Mouse (Mus musculus) hindbrain, embryonic 15.5 days (tissue): ENCODE results near the gene Lhx5. TPM values are rescaled to one million over a fixed set of nuclear protein-coding genes. Genes with fewer than 3 reads are reported as not detected.

Experiments
- ATAC-seq: fragments of 200-750 bp; cut with Nextera tagmentation; 2 replicates; pipeline ENCODE4 v1.8.0; 2017; ENCODE audit warnings: low read depth, moderate number of reproducible peaks, moderate TSS enrichment; ENCODE audit not compliant: low FRiP score
- H3K27ac ChIP-seq: fragments of 300-500 bp; sonication (generic); replicated peaks from 2 replicates; pipeline ENCODE4 v1.5.1; 2015; ENCODE audit warnings: mild to moderate bottlenecking, inconsistent platforms
- H3K27me3 ChIP-seq: fragments of 300-500 bp; sonication (generic); 2 replicates; pipeline ENCODE4 v1.6.1; 2015; ENCODE audit warnings: control low read depth, inconsistent platforms
- H3K36me3 ChIP-seq: fragments of 300-500 bp; sonication (generic); 2 replicates; pipeline ENCODE4 v1.6.1; 2015; ENCODE audit warnings: control low read depth, inconsistent platforms
- H3K4me1 ChIP-seq: fragments of 300-500 bp; sonication (generic); replicated peaks from 2 replicates; pipeline ENCODE4 v1.6.1; 2015; ENCODE audit warnings: control low read depth, inconsistent platforms
- H3K4me2 ChIP-seq: fragments of 300-500 bp; sonication (generic); 2 replicates; pipeline ENCODE4 v1.6.1; 2015; ENCODE audit warnings: moderate library complexity, mild to moderate bottlenecking, inconsistent platforms
- H3K4me3 ChIP-seq: fragments of 300-500 bp; sonication (generic); 2 replicates; pipeline ENCODE4 v1.5.1; 2015; ENCODE audit warnings: mild to moderate bottlenecking, inconsistent platforms
- H3K9ac ChIP-seq: fragments of 300-500 bp; sonication (generic); 2 replicates; pipeline ENCODE4 v1.6.1; 2015; ENCODE audit warnings: inconsistent platforms
- H3K9me3 ChIP-seq: fragments of 300-500 bp; sonication (generic); 2 replicates; pipeline ENCODE4 v1.6.1; 2016; ENCODE audit warnings: control low read depth, inconsistent platforms
- WGBS: fragments of 180-500 bp; shearing (Covaris S2); methylation state at CpG from one replicate; pipeline ENCODE4 v1.1.7; 2015; 5-methylcytosine and 5-hydroxymethylcytosine counted together
- polyA plus RNA-seq: library from polyadenylated mRNA; unstranded; fragments of >200 nt; fragmentation: Nextera tagmentation; extraction: Ambion mirVana; gene quantifications from 2 replicates; pipeline ENCODE4 v1.2.1, GENCODE M21; 2015

The Lhx5 gene
- polyA plus RNA-seq, 1 experiment from 2014 or later = 31.4 TPM

DNA sequence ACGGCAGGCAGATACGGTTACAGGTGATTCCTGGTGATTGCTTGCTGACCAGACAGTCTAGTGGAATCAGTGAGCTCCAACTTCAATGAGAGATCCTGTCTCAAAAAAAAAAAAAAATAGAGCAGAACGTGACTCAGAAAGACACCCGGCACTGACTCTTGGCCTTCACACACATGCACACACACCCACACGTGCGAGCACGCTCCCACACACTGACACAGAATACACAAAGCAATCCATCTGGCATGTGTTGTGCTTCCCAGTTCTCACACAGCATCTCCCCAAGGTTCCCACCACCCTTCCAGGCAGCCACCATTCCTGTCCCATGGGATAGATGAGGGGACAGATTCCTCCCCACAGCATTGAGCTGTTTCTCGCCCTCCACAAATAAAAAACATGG, 11.4 kb upstream of the Lhx5 start:
- Histone ChIP-seq H3K4me2 (no peak overlapping the region), H3K9ac (no peak overlapping the region), H3K4me3 (no peak overlapping the region), H3K4me1 (peaks cover 15% of the 10 kb centered on the region), H3K36me3 (no peaks in the 10 kb centered on the region), H3K27ac (no peak overlapping the region), H3K9me3 (no peaks in the 10 kb centered on the region), H3K27me3 (peaks cover 18% of the 10 kb centered on the region)
- no peak for ATAC-seq
- 80% methylated on average over 8 of the region's 8 CpGs for WGBS

DNA sequence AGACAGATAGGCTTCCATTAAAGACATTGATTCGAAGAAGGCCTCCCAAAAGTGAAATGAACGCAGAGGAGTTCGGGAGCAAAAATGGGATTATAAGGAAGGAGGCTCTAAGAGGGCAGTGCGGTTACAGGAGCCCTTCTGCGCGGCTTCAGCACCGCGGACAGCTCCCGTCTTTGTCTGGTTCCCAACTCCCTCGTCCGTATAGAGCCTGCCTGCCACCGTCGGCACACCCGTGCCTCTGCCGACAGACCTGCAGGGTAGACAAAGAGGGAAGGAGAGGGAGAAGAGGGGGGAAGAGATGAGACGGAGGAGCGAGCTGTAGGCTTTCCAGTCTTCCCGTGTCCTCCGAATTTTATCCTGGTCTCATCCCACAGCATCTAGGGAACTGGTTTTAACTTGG, 7.5 kb upstream of the Lhx5 start:
- Histone ChIP-seq H3K36me3 (no peaks in the 10 kb centered on the region), H3K4me1 (peaks cover 25% of the 10 kb centered on the region), H3K4me3 (peak overlapping the region; percentile 39), H3K27me3 (peaks cover 33% of the 10 kb centered on the region), H3K4me2 (peak overlapping the region; percentile 57), H3K9ac (peak overlapping the region; percentile 50), H3K27ac (peak overlapping the region; percentile 93), H3K9me3 (no peaks in the 10 kb centered on the region)
- ATAC-seq = no peak
- WGBS = under 1% methylated on average over 19 of the region's 19 CpGs

DNA sequence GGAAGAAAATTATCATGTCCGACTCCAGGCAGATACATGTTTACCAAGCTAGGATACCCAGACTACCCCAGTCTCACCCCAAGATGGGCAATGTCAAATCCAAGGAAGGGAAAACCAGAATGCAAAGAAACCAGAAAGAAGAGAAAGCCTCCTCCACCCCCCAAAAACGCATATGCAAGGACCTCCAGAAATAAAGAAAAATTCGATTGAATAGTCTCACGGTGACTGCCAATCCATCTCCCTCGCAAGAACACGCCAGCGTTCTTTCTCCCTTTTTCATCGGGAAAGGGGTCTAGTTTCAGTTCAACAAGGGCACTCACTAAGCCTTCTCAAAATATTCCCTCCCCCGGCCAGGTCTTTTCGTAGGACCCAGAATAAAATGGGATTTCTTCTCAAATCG, 6.8 kb upstream of the Lhx5 start:
- H3K9me3 ChIP-seq = no peaks in the 10 kb centered on the region
- H3K9ac ChIP-seq = peak overlapping the region; percentile 50
- no peaks in the 10 kb centered on the region for H3K36me3 ChIP-seq
- H3K27ac ChIP-seq = peak overlapping the region; percentile 93
- peak overlapping the region; percentile 57 for H3K4me2 ChIP-seq
- H3K27me3 ChIP-seq = peaks cover 37% of the 10 kb centered on the region
- WGBS = under 1% methylated on average over 11 of the region's 11 CpGs
- H3K4me3 ChIP-seq = peak overlapping the region; percentile 39
- ATAC-seq = no peak
- H3K4me1 ChIP-seq = peaks cover 25% of the 10 kb centered on the region

DNA sequence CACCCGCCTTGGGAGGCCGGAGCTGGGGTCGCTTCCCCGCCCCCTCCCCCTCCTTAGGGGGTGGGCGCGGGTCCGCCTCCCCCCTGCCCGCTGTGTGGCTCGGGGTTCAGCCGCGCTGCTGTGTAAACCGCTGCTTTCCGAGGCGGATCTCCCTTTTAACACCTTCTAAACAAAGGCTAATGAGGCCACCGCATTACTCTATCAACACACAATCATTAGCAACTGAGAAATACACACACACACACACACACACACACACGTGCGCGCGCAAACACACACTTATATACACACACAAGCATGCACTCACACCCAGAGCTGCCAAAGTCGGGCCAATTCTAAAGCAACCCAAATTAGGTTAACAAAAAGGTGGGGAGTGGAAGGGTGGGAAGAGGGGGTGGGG, 5.8 kb upstream of the Lhx5 start:
- H3K27me3 ChIP-seq = peaks cover 40% of the 10 kb centered on the region
- peak; percentile 44 for ATAC-seq
- no peaks in the 10 kb centered on the region for H3K9me3 ChIP-seq
- under 1% methylated on average over 18 of the region's 20 CpGs for WGBS
- peak overlapping the region; percentile 93 for H3K27ac ChIP-seq
- peak overlapping the region; percentile 57 for H3K4me2 ChIP-seq
- H3K36me3 ChIP-seq = no peaks in the 10 kb centered on the region
- peak overlapping the region; percentile 39 for H3K4me3 ChIP-seq
- peak overlapping the region; percentile 53 for H3K9ac ChIP-seq
- peaks cover 20% of the 10 kb centered on the region for H3K4me1 ChIP-seq

DNA sequence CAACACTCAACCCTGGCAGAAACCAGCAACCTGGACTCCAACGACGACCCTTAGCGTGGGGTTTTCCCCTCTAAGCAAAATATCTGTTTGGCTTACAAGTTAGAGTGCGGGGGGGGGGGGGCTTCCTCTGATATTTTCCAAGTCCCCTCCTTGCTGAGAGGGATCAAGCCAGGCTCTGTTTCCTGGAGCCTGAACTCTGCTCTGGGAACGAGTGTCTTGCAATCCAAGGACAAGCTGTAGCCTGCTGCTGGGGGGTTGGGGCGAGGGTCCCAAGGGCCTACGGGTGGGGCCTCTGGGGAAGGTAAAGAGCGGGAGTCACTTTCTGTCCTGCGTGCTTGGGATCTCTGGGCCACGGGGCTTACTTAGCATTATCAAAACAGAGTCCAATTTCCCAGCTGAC, 4.9 kb upstream of the Lhx5 start:
- H3K27me3 ChIP-seq = peaks cover 48% of the 10 kb centered on the region
- peak overlapping the region; percentile 64 for H3K4me2 ChIP-seq
- WGBS = 3% methylated on average over 10 of the region's 10 CpGs

DNA sequence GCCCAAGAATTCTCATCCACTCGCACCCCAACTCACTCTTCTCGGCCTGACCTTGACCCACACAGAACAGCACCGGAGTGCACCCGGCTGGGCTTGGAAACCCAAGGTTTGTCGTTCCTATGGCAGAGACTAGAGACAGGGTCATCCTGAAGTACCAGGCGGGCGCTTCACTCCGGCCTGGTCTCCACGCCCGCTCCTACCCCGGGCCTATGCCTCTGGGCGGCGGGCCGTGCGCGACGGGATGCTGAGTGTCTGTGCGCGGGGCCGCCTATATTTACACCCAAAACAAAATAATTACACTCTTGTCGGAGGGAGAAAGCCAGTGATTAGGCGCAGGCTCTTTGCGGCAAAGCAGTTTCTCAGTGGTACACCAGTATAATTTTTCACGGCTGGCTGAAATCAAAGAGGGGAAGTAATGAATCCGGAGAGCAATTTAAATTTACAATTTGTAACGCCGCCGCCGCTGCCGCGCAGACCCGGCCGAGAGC, 4.0 kb upstream of the Lhx5 start:
- peak overlapping the region; percentile 90 for H3K27ac ChIP-seq
- peaks cover 10% of the 10 kb centered on the region for H3K4me1 ChIP-seq
- no peaks in the 10 kb centered on the region for H3K9me3 ChIP-seq
- peak overlapping the region; percentile 64 for H3K4me2 ChIP-seq
- under 1% methylated on average over 33 of the region's 33 CpGs for WGBS
- peaks cover 50% of the 10 kb centered on the region for H3K27me3 ChIP-seq
- peak overlapping the region; percentile 31 for H3K4me3 ChIP-seq
- H3K9ac ChIP-seq = peak overlapping the region; percentile 60
- ATAC-seq = no peak
- no peaks in the 10 kb centered on the region for H3K36me3 ChIP-seq

More for the DNA sequence above, 4.9 kb upstream of the Lhx5 start:
- no peak for ATAC-seq
- peaks cover 14% of the 10 kb centered on the region for H3K4me1 ChIP-seq
- H3K4me3 ChIP-seq = peak overlapping the region; percentile 31
- H3K27ac ChIP-seq = peak overlapping the region; percentile 90
- peak overlapping the region; percentile 60 for H3K9ac ChIP-seq
- H3K36me3 ChIP-seq = no peaks in the 10 kb centered on the region
- H3K9me3 ChIP-seq = no peaks in the 10 kb centered on the region

DNA sequence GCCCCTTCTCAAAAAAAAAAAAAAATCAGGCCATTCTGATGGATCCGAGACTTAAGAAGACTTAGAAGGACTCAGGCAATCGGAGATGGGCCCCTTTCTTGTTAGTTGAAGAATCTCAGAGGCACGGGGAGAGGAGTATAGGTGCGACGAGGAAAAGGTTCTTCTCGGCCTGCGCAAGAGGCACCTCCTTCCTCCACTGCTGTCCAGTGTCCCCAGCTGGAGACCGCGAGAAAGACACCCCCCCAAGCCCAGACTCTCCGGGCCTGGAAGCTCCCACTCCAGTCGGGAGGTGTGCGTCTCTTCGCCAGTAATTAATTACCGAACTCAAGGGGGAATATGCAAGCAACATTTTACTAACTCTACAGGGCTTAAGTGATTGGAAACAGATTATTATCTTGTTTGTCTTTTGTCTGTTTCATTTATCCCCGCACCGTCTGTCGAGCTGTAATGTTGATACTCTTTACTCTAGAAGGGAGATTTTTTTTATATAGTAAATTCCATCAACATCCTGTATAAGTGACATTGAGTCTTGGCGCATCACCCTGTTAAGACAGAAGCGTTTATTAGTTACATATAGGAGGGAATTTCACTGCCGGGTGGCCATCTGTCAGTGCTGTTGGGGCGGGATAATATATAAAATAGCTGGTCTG, 3.2 kb upstream of the Lhx5 start:
- Histone ChIP-seq H3K4me3 (peak overlapping the region; percentile 31), H3K27ac (peak overlapping the region; percentile 90), H3K36me3 (no peaks in the 10 kb centered on the region), H3K27me3 (peaks cover 45% of the 10 kb centered on the region), H3K9ac (peak overlapping the region; percentile 60), H3K9me3 (no peaks in the 10 kb centered on the region), H3K4me1 (peaks cover 10% of the 10 kb centered on the region), H3K4me2 (peak overlapping the region; percentile 64)
- 2% methylated on average over 21 of the region's 21 CpGs for WGBS
- no peak for ATAC-seq

DNA sequence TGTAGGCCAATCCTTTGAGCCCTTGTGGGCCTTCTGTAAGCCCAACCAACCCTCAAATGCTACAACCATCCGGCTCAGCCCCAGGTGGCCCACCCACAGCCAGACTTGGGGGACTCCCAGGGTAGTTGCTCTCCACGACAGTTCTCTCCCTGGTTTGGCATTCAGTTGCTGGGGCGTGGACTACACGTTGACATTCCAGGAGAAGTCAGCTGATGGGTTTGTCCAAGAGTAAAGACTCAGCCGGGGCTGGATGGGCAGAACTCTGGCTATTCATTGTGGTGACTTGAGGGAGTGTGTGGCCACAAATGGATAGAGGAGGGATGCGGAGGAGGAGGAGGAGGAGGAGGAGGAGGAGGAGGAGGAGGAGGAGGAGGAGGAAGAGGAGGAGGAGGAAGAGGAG, 2.5 kb upstream of the Lhx5 start:
- Histone ChIP-seq H3K4me1 (peaks cover 10% of the 10 kb centered on the region), H3K27me3 (peaks cover 48% of the 10 kb centered on the region), H3K9ac (peak overlapping the region; percentile 60), H3K36me3 (no peaks in the 10 kb centered on the region), H3K27ac (peak overlapping the region; percentile 90), H3K4me3 (peak overlapping the region; percentile 48), H3K9me3 (no peaks in the 10 kb centered on the region), H3K4me2 (peak overlapping the region; percentile 64)
- no peak for ATAC-seq
- WGBS = 3% methylated on average over 5 of the region's 6 CpGs

DNA sequence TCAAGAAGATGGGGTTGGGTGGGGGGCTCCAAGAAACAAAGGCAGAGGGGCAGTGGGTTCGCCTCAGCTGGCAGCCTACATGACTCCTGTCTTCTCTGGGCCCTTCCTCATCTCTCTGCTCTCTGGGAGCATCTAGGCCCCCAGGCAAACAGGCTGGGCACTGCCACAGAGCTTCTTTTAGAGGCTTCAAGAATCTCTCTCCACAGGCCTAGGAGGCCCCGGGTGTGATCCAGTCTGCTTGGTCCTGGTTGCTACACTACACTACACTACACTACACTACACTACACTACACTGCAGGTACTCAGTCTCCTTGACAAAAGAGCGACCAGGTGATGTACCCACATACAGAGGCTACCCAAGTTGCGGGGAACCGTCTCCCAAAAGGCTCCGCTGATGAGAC, 1.8 kb upstream of the Lhx5 start:
- Histone ChIP-seq H3K4me1 (peaks cover 10% of the 10 kb centered on the region), H3K9ac (peak overlapping the region; percentile 56), H3K36me3 (no peaks in the 10 kb centered on the region), H3K27me3 (peaks cover 49% of the 10 kb centered on the region), H3K27ac (peak overlapping the region; percentile 81), H3K9me3 (no peaks in the 10 kb centered on the region), H3K4me3 (peak overlapping the region; percentile 48), H3K4me2 (peak overlapping the region; percentile 64)
- WGBS = 4% methylated on average over 6 of the region's 6 CpGs
- no peak for ATAC-seq

DNA sequence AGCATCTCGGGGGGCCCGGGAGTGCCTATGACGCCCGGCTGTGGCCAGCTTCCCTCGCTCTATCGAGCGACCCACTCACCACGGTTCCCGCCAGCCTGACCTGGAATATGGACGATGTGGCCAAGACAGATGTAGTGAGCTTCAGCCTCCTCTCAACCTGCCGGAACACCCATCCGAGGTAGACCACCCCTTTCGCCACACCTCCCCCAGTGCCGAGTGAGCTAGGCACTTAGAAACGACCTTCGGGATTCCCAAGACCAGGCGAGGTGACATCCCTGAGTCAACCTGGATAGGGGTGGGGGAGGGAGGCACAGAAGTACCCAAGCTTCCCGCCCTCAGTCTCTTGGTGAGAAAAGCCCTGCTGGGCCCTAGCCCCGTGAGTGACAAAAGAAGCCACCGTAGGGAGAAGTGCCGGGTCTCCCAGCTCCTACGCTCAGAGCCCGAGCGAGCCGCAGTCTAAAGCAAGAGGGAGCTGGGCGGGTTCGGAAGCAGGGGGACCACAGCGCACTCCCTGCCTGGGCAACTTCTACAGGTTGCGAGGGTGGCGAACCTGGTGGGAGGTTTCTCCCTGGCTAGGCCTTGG, 407 bp upstream of the Lhx5 start:
- WGBS = under 1% methylated on average over 30 of the region's 30 CpGs
- Histone ChIP-seq H3K27ac (peak overlapping the region; percentile 85), H3K9ac (peak overlapping the region; percentile 56), H3K9me3 (no peaks in the 10 kb centered on the region), H3K36me3 (no peaks in the 10 kb centered on the region), H3K27me3 (peaks cover 53% of the 10 kb centered on the region), H3K4me3 (peak overlapping the region; percentile 48), H3K4me2 (peak overlapping the region; percentile 64), H3K4me1 (peaks cover 18% of the 10 kb centered on the region)
- peak; percentile 36; the same call in 1 of the 2 replicates for ATAC-seq

DNA sequence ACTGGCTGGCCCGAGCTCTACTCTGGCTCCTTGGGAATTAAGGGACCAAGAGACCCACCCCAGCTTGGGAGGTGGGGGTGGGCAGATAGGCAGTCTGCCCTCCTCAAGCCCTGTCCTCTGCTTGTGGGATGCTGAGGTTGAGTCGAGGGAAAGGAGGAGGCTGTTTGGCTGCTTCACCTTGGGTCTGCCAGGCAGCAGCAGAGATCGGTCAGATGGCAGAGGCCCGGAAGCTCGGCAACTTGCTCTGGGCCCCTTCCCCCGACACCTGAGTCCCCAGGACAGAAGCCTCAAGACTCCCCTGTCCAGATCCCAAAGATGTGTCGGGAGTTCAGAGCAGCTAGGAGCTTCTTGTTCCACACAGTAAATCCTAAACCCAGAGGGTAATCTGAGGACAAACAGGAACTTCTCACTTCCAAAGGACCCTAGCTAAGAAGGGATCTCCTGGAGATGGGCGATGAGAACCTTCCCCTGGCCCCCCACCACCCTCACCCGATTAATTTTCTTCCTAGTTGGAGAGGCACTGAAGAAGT, 1.1 kb downstream of the Lhx5 start:
- no peak for ATAC-seq
- Histone ChIP-seq H3K27me3 (peaks cover 45% of the 10 kb centered on the region), H3K4me2 (peak overlapping the region; percentile 69), H3K36me3 (no peaks in the 10 kb centered on the region), H3K4me1 (peaks cover 16% of the 10 kb centered on the region), H3K9ac (peak overlapping the region; percentile 60), H3K27ac (peak overlapping the region; percentile 85), H3K4me3 (peak overlapping the region; percentile 48), H3K9me3 (no peaks in the 10 kb centered on the region)
- WGBS = 1% methylated on average over 9 of the region's 9 CpGs

DNA sequence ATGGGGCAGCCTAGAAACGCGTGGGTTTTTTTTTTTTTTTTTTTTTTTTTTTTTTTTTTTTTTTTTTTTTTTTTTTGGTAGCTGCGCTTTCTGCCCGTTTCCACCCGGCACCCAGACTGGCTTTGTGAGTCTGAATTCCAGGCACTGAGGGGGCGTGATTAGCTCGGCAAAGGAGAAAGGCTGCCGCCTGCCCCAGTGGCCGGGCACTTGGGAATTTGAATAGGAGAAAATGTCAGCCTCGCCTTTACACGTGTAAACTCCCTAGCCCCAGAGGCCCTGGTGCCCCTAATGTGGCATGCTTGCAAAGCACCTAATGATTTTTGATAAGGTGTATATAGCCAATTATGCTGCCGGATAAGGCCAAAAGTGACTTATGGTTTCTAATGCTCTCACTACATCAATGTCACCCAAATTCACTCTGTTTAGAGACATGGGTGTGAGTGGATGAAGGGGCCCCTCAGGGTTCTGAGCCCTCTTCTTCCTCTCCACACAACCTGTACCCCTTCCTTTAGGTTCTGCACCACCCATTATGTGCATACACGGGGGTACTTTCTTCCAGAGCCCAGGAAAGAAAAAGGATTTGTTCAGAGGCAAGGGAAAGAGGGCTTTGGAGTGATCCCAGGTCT, 1.7 kb downstream of the Lhx5 start:
- under 1% methylated on average over 13 of the region's 13 CpGs for WGBS
- H3K27me3 ChIP-seq = peaks cover 47% of the 10 kb centered on the region
- peak overlapping the region; percentile 85 for H3K27ac ChIP-seq
- H3K36me3 ChIP-seq = no peaks in the 10 kb centered on the region
- H3K4me3 ChIP-seq = peak overlapping the region; percentile 48
- no peak for ATAC-seq
- peak overlapping the region; percentile 69 for H3K4me2 ChIP-seq
- no peaks in the 10 kb centered on the region for H3K9me3 ChIP-seq
- H3K9ac ChIP-seq = peak overlapping the region; percentile 60
- H3K4me1 ChIP-seq = peaks cover 20% of the 10 kb centered on the region
